Mouse (Mus musculus) activated CD4-positive, CD25-positive, alpha-beta regulatory T cell (primary cell): ENCODE results near the gene Dctn5. TPM values are rescaled to one million over a fixed set of nuclear protein-coding genes. Genes with fewer than 3 reads are reported as not detected.

Source experiments
- polyA plus RNA-seq, 2 experiments: library from polyadenylated mRNA; unstranded; fragments of 100-300 nt; shearing (Covaris generic); gene quantifications; one replicate each; pipeline ENCODE4 v1.2.1; 2017

Gene Dctn5
- 100 to 1,000 TPM; 123 to 126 TPM for polyA plus RNA-seq

DNA sequence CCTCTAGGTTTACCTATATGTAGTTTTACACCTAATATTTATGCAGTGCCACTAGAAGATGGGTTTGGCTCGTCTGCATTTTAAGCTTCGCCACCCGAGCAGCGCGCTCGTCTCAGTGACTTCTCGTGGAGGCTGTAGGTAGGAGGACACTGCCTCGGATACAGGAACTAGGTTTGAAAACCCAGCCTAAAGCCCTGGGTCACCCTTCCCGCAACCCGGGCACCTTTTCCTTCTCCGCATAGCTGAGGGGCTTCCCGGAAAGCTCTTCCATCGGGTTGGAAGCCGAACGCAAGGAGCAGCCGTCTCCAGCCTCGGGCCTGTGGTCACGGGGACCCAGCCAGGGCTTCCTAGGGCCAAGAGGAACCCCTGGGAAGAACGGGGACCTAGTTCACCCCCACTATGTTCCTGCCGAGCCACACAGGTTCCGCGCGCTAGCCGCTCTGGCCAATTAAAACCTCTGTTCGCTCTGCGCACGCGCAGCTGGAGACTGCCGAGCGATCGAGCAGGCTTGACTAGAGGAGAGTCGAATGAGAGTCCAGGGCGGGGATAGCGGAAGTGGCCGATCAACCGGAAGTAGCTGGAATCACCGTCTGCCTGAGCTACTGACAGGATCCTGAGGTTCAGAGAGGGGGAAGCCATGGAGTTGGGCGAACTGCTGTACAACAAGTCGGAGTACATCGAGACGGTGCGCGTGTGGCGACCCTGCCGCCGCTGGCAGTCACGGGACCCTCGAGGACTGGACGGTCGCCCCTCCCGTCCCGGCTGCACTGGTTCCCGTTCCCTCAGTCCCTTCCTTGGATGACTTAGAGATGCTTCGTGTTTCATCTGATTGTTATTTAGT lies at the start of gene Dctn5, which contains the start of gene Palb2:
Gene Dctn5, plus strand, starts transcription at position 545 of the 841 bp plus-strand sequence.
Gene Palb2, minus strand, starts transcription at position 489 of the 841 bp plus-strand sequence.

GRCm38 (mm10) chr7:122101747-122102244 lies 31.0 kb upstream of the Dctn5 start, which contains the start of gene Ndufab1:
Ndufab1 (minus strand) TSS chr7:122101886.

DNA sequence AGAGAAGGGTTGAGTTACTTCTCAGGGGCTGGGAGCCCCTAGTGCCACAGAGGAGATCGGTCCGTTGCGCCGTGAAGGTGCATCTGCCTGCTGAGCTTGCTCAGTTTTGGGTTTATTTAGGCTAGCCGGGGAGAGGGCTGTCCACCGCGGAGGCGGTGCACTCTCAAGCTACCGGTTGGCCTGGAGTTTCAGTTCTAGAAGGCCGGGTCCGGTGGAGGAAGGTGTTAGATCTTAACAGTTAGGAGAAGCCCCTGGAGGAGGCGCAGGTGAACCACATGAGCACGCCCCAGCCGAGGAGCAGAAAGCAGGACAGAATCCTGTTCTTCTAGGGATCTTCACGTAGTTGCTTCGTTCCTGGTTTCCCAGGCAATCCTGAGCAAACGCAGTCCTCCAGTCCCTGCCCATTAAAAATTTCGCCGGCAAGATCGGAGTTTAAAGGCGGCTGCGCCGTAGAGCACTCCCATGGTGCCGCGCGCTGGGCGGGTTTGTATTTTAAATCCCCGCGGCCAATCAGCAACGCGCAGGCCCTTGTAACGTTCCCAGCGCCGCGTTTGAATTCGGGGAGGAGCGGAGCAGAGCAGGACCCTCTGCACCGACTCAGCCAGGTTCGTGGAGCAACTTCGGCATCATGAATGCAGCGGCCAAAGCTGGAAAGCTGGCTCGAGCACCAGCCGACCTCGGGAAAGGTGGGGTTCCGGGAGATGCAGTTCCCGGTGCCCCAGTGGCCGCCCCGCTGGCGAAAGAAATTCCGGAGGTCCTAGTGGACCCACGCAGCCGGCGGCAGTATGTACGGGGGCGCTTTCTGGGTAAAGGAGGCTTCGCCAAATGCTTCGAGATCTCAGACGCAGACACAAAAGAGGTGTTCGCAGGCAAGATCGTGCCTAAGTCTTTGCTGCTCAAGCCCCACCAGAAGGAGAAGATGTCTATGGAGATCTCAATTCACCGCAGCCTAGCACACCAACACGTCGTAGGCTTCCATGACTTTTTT lies 26.4 kb downstream of the Dctn5 start, which contains the start of gene Plk1:
Gene Plk1, plus strand, starts transcription at position 525 of the 988 bp plus-strand sequence.

DNA sequence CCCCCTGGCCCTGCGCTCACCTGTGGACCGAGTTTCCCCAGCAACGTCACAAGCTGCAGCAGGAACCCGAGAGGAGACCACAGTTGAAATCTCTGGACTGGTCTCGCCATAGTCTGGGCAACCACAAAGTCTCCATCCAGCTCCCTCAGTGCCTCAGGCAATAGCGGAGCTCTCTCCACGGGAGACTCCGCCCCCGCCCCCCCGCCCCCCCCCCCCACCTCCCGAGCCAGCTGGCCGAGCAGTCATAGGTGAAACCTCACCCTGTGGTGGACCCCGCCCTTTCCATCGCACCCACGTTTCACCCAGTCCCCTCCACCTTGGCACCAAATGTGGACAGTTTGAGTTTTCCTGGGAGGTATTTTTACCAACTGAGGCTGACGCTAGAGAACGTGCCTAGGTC lies 53.2 kb downstream of the Dctn5 start, which contains the start of gene Ern2:
Gene Ern2, minus strand, starts transcription at position 165 of the 400 bp plus-strand sequence.

Other genes with a start within 250 kb of the Dctn5 start
- 10 to 100 TPM; 11.6 to 12.3 TPM for gene Cog7, start 151.3 kb upstream of the Dctn5 start, polyA plus RNA-seq
- gene Gga2, start 111.8 kb upstream of the Dctn5 start, polyA plus RNA-seq, result 1 to 10 TPM; 5.8 to 8.8 TPM
- gene Ubfd1, start 65.9 kb upstream of the Dctn5 start, polyA plus RNA-seq, result 10 to 100 TPM; 29.4 to 39.1 TPM
- gene Ears2, start 65.8 kb upstream of the Dctn5 start, polyA plus RNA-seq, result 10 to 100 TPM; 12.3 to 13.8 TPM
- gene Ndufab1, start 31.2 kb upstream of the Dctn5 start, polyA plus RNA-seq, result 100 to 1,000 TPM; 179 to 220 TPM
- gene Palb2, start 56 bp upstream of the Dctn5 start, polyA plus RNA-seq, result 10 to 100 TPM in 1 of 2 experiments, 1 to 10 TPM in 1; 4.2 to 10.3 TPM
- gene Plk1, start 26.4 kb downstream of the Dctn5 start, polyA plus RNA-seq, result 10 to 100 TPM in 1 of 2 experiments, 1 to 10 TPM in 1; 6.6 to 13.0 TPM
- not detected for gene Ern2, start 53.2 kb downstream of the Dctn5 start, polyA plus RNA-seq
- under 1 TPM in 1 of 2 experiments, not detected in 1; 0.16 TPM for gene Chp2, start 86.5 kb downstream of the Dctn5 start, polyA plus RNA-seq
- gene Prkcb, start 155.7 kb downstream of the Dctn5 start, polyA plus RNA-seq, result 100 to 1,000 TPM; 119 to 132 TPM